Mouse (Mus musculus): ENCODE results near the gene Apol8.

Apol8 gene

GRCm38 (mm10) chr15:77793094-77793493, 36.3 kb upstream of the Apol8 start:
- TF ChIP-seq POU5F1 (IDR thresholded peaks at IDR 0.05; ENCODE audit: borderline replicate concordance, low read length), result no peak
- TF ChIP-seq CTCF (conservative IDR thresholded peaks at IDR 0.05; ENCODE audit: low read length), result no peak
- no peak for TF ChIP-seq NANOG (IDR thresholded peaks at IDR 0.05; ENCODE audit: borderline replicate concordance, low read length)
- Histone ChIP-seq H3K9me3 (ENCODE audit: low read length) (no peaks in the 10 kb centered on the region), H3K36me3 (ENCODE audit: insufficient read depth, low read length) (peaks cover 100% of the 10 kb centered on the region), H3K4me1 (replicated peaks; ENCODE audit: low read depth, low read length) (peaks cover 99% of the 10 kb centered on the region), H3K4me3 (replicated peaks; ENCODE audit: low read length) (no peak overlapping the region), H3K27me3 (ENCODE audit: insufficient read depth, low read length) (no peaks in the 10 kb centered on the region)

GRCm38 (mm10) chr15:77792056-77792455, 35.3 kb upstream of the Apol8 start:
- no peak for TF ChIP-seq POU5F1 (IDR thresholded peaks at IDR 0.05; ENCODE audit: borderline replicate concordance, low read length)
- TF ChIP-seq NANOG (IDR thresholded peaks at IDR 0.05; ENCODE audit: borderline replicate concordance, low read length), result no peak
- TF ChIP-seq CTCF (conservative IDR thresholded peaks at IDR 0.05; ENCODE audit: low read length), result no peak
- H3K4me1 ChIP-seq (replicated peaks; ENCODE audit: low read depth, low read length), result peaks cover 89% of the 10 kb centered on the region
- H3K4me3 ChIP-seq (replicated peaks; ENCODE audit: low read length), result no peak overlapping the region

GRCm38 (mm10) chr15:77790656-77791405, 34.0 kb upstream of the Apol8 start:
- no peaks in the 10 kb centered on the region for H3K9me3 ChIP-seq (ENCODE audit: low read length)
- no peaks in the 10 kb centered on the region for H3K27me3 ChIP-seq (ENCODE audit: insufficient read depth, low read length)
- no peak for TF ChIP-seq POU5F1 (IDR thresholded peaks at IDR 0.05; ENCODE audit: borderline replicate concordance, low read length)
- H3K36me3 ChIP-seq (ENCODE audit: insufficient read depth, low read length), result peaks cover 100% of the 10 kb centered on the region
- H3K4me1 ChIP-seq (replicated peaks; ENCODE audit: low read depth, low read length), result peaks cover 85% of the 10 kb centered on the region
- H3K4me3 ChIP-seq (replicated peaks; ENCODE audit: low read length), result peak overlapping the region; percentile 23; the same call in 1 of the 2 replicates

More at GRCm38 (mm10) chr15:77792056-77792455, 35.3 kb upstream of the Apol8 start:
- peaks cover 100% of the 10 kb centered on the region for H3K36me3 ChIP-seq (ENCODE audit: insufficient read depth, low read length)
- no peaks in the 10 kb centered on the region for H3K9me3 ChIP-seq (ENCODE audit: low read length)
- H3K27me3 ChIP-seq (ENCODE audit: insufficient read depth, low read length), result no peaks in the 10 kb centered on the region

GRCm38 (mm10) chr15:77789186-77789585, 32.4 kb upstream of the Apol8 start:
- Histone ChIP-seq H3K4me1 (replicated peaks; ENCODE audit: low read depth, low read length) (peaks cover 85% of the 10 kb centered on the region), H3K9me3 (ENCODE audit: low read length) (no peaks in the 10 kb centered on the region), H3K4me3 (replicated peaks; ENCODE audit: low read length) (no peak overlapping the region), H3K27me3 (ENCODE audit: insufficient read depth, low read length) (no peaks in the 10 kb centered on the region), H3K36me3 (ENCODE audit: insufficient read depth, low read length) (peaks cover 100% of the 10 kb centered on the region)
- TF ChIP-seq NANOG (IDR thresholded peaks at IDR 0.05; ENCODE audit: borderline replicate concordance, low read length) (no peak), POU5F1 (IDR thresholded peaks at IDR 0.05; ENCODE audit: borderline replicate concordance, low read length) (no peak), CTCF (conservative IDR thresholded peaks at IDR 0.05; ENCODE audit: low read length) (no peak)

- H3K27me3 ChIP-seq (ENCODE audit: insufficient read depth, low read length), result no peaks in the 10 kb centered on the region
- peaks cover 100% of the 10 kb centered on the region for H3K36me3 ChIP-seq (ENCODE audit: insufficient read depth, low read length)
- H3K4me1 ChIP-seq (replicated peaks; ENCODE audit: low read depth, low read length), result peaks cover 84% of the 10 kb centered on the region
- H3K4me3 ChIP-seq (replicated peaks; ENCODE audit: low read length), result no peak overlapping the region
- TF ChIP-seq POU5F1 (IDR thresholded peaks at IDR 0.05; ENCODE audit: borderline replicate concordance, low read length) (no peak), NANOG (IDR thresholded peaks at IDR 0.05; ENCODE audit: borderline replicate concordance, low read length) (no peak), CTCF (conservative IDR thresholded peaks at IDR 0.05; ENCODE audit: low read length) (no peak)
- H3K9me3 ChIP-seq (ENCODE audit: low read length), result no peaks in the 10 kb centered on the region
These were observed 31.6 kb upstream of the Apol8 start for GRCm38 (mm10) chr15:77788356-77788755.

- H3K9me3 ChIP-seq (ENCODE audit: low read length), result no peaks in the 10 kb centered on the region
- no peak overlapping the region for H3K4me3 ChIP-seq (replicated peaks; ENCODE audit: low read length)
- H3K27me3 ChIP-seq (ENCODE audit: insufficient read depth, low read length), result no peaks in the 10 kb centered on the region
These were observed 29.0 kb upstream of the Apol8 start for GRCm38 (mm10) chr15:77785807-77786206.

GRCm38 (mm10) chr15:77784039-77784824, 27.4 kb upstream of the Apol8 start:
- H3K36me3 ChIP-seq (ENCODE audit: insufficient read depth, low read length), result peaks cover 100% of the 10 kb centered on the region
- TF ChIP-seq CTCF (conservative IDR thresholded peaks at IDR 0.05; ENCODE audit: low read length) (no peak), POU5F1 (IDR thresholded peaks at IDR 0.05; ENCODE audit: borderline replicate concordance, low read length) (no peak), NANOG (IDR thresholded peaks at IDR 0.05; ENCODE audit: borderline replicate concordance, low read length) (no peak)
- no peaks in the 10 kb centered on the region for H3K27me3 ChIP-seq (ENCODE audit: insufficient read depth, low read length)
- no peak overlapping the region for H3K4me3 ChIP-seq (replicated peaks; ENCODE audit: low read length)
- H3K4me1 ChIP-seq (replicated peaks; ENCODE audit: low read depth, low read length), result peaks cover 52% of the 10 kb centered on the region
- no peaks in the 10 kb centered on the region for H3K9me3 ChIP-seq (ENCODE audit: low read length)

More at GRCm38 (mm10) chr15:77785807-77786206, 29.0 kb upstream of the Apol8 start:
- Histone ChIP-seq H3K36me3 (ENCODE audit: insufficient read depth, low read length) (peaks cover 100% of the 10 kb centered on the region), H3K4me1 (replicated peaks; ENCODE audit: low read depth, low read length) (peaks cover 67% of the 10 kb centered on the region)
- TF ChIP-seq POU5F1 (IDR thresholded peaks at IDR 0.05; ENCODE audit: borderline replicate concordance, low read length) (no peak), NANOG (IDR thresholded peaks at IDR 0.05; ENCODE audit: borderline replicate concordance, low read length) (no peak), CTCF (conservative IDR thresholded peaks at IDR 0.05; ENCODE audit: low read length) (no peak)

- H3K36me3 ChIP-seq (ENCODE audit: insufficient read depth, low read length), result peaks cover 100% of the 10 kb centered on the region
- peaks cover 43% of the 10 kb centered on the region for H3K4me1 ChIP-seq (replicated peaks; ENCODE audit: low read depth, low read length)
- no peaks in the 10 kb centered on the region for H3K9me3 ChIP-seq (ENCODE audit: low read length)
- TF ChIP-seq POU5F1 (IDR thresholded peaks at IDR 0.05; ENCODE audit: borderline replicate concordance, low read length), result no peak
- TF ChIP-seq CTCF (conservative IDR thresholded peaks at IDR 0.05; ENCODE audit: low read length), result peak; percentile 66
- no peaks in the 10 kb centered on the region for H3K27me3 ChIP-seq (ENCODE audit: insufficient read depth, low read length)
- no peak overlapping the region for H3K4me3 ChIP-seq (replicated peaks; ENCODE audit: low read length)
These were observed 25.7 kb upstream of the Apol8 start for GRCm38 (mm10) chr15:77782449-77783014.
